Mouse (Mus musculus): ENCODE data around the gene Slc22a14.
"Not testable (repeated sequence)": the region's sequence is repeated elsewhere in the genome, so short reads cannot be mapped to it uniquely, and the experiment has no call there.

Slc22a14 gene

DNA sequence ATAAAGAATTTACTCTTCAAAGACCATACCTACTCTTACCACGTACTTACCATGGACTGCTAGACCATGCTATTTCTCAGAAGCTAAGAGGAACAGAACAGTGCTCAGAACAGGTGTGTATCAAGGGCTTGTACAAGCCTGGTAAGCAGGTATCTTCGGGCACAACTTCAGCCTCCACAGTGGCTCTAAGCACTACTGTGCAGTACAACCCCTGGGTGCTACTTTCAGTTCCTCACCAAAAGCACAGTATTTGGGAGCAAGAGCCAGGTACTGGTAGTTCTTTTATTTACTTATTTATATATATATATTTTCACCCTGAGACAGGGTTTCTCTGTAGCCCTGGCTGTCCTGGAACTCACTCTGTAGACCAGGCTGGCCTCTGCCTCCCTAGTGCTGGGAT lies 104.5 kb downstream of the Slc22a14 start:
- no peak for DNase-seq (ENCODE audit: low spot score)

- no peak for DNase-seq (ENCODE audit: low spot score)
Measured at GRCm38 (mm10) chr9:119258785-119259184, 106.6 kb downstream of the Slc22a14 start.

DNA sequence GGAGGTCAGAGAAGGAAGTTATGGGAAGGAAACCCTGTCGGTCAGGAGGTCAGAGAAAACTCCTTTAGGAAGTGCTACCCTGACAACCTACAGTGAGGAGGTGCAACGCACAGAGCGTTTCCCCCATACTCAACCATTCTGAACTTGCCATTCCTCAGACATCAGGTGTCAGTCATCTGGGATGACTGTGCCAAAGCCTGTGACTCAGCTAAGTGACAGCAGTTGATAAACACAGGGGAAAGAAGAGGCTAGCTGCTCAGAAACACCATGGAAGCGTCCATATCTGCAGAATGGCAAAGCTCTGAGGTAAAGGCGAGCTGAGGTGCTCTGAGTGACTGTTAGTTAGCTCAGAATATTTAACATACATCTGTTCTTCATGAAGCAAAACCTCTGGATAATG lies 107.2 kb downstream of the Slc22a14 start:
- DNase-seq (ENCODE audit: low spot score) = no peak

- DNase-seq (ENCODE audit: low spot score) = no peak
Measured at GRCm38 (mm10) chr9:119256161-119256560, 109.2 kb downstream of the Slc22a14 start.

DNA sequence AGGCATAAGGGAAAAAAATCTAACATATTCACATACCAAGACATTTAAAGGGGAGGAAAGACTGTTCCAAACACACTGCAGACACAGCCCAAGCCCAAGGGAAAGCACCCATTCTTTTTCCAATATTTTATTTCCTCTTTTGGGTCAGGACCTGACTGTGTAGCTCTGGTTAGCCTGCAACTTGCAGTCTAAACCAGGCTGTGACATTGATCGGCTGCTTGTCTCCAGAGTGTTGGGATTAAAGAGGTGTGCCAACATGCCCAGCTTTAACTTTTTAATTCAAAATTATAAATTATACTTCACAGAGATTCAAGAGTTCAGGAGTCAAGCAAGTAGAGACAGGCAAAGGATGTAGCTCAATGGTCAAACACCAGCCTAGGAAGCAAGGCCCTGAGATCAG lies 110.3 kb downstream of the Slc22a14 start:
- DNase-seq (ENCODE audit: low spot score) = no peak

GRCm38 (mm10) chr9:119254187-119254586 lies 111.2 kb downstream of the Slc22a14 start:
- DNase-seq (ENCODE audit: low spot score) = no peak

- no peak for DNase-seq (ENCODE audit: low spot score)
Measured at GRCm38 (mm10) chr9:119247996-119248395, 117.4 kb downstream of the Slc22a14 start.

DNA sequence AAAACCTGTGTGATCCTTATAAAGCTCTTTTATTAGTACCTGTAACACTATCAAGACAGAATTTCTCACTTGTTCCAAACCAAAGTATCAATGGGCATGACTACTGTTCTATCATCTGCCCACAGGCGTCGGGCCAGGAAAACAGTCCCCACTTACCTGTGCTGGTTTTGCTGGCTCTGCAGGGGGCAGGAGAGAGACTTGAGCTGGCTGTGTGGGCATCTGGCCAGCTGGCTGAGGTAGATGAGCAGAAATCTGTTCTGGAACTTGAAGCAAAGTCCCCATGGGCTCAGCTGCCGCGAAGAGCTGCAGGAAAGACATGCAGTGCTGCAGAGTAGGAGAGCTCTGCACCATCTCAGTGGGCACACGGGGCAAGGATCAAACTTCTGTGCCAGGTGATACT lies 118.5 kb downstream of the Slc22a14 start:
- peak; percentile 15 for DNase-seq (ENCODE audit: low spot score)

- no peak for DNase-seq (ENCODE audit: low spot score)
Measured at GRCm38 (mm10) chr9:119243981-119244380, 121.4 kb downstream of the Slc22a14 start.

DNA sequence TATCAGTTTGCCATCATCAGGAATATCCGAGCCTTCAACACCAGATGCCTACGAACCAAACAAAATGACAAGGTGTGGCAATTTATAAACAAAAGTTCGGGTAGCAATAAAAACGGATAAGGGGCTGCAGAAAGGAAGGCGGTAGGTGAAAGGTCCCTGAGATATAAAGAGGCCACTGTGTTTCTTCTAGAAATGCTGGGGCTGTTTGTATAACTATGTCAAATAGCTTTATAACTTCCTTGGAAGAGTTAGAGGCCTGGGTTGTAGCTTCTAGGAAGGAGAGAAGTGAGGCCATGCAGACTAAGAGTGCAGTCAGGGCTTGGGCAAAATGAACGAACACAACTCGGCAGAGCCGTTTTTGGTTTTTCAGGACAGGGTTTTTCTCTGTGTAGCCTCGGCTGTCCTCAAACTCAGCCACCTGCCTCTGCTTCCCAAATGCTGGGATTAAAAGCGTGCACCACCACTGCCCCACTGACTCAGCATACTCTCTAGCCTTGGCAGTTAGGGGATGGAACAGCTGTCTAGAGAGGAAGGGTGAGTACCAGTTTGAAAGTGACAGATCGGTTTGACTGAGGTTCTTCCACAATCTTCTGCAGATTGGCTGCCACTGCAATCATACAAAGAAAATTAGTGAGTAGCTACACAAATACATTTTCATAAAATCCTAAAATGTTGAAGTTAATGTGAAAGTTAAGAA lies 124.0 kb downstream of the Slc22a14 start:
- no peak for DNase-seq (ENCODE audit: low spot score)

GRCm38 (mm10) chr9:119240286-119240997 lies 124.9 kb downstream of the Slc22a14 start:
- no peak for DNase-seq (ENCODE audit: low spot score)

DNA sequence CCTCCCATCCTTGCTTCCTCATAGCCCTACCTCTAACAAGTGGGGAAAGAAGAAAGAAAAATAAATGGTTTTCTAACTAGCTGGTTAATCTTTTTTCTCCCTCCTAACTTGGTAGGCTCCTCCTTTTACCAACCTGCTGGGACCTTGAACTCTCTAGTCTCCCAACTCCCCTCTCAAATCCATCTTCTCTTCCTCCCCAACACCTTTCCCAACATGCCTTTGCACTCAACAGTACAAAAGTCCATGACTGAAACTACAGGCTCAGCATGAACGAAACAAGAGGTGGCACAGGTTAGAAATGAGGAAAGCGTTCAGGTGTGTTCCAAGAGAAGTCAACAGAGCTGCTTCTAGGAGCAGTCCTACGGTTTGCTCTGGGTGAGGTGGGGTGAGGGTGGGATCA lies 126.1 kb downstream of the Slc22a14 start:
- no peak for DNase-seq (ENCODE audit: low spot score)

DNA sequence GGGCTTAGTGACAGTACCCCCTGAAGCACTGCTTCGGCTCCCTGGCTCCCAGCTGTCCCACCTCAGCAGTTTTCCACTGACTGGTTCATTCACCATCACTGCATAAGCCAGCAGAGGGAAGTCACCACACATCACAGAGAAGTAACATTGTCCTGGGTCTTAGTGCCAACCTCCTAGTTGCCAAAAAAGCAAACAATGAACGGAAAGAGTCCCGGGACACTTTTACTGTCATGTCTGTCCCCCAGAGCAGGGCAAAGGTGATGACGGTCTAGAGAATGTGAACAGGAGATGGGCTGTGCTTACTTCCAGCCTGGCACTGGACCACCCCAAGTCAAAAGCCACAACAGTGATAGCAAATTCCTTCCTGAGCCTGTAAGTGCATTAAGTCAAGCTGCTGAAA lies 126.6 kb downstream of the Slc22a14 start:
- DNase-seq (ENCODE audit: low spot score) = no peak

- DNase-seq (ENCODE audit: low spot score) = no peak
Measured at GRCm38 (mm10) chr9:119231552-119231951, 133.8 kb downstream of the Slc22a14 start.

GRCm38 (mm10) chr9:119230829-119231228 lies 134.5 kb downstream of the Slc22a14 start:
- DNase-seq (ENCODE audit: low spot score) = no peak

- no peak for DNase-seq (ENCODE audit: low spot score)
Measured at GRCm38 (mm10) chr9:119220249-119220648, 145.1 kb downstream of the Slc22a14 start.

GRCm38 (mm10) chr9:119219667-119220066 lies 145.7 kb downstream of the Slc22a14 start:
- DNase-seq (ENCODE audit: low spot score) = no peak

- not testable (repeated sequence) for DNase-seq (ENCODE audit: low spot score)
Measured at GRCm38 (mm10) chr9:119215341-119215740, 150.0 kb downstream of the Slc22a14 start.

- DNase-seq (ENCODE audit: low spot score) = no peak
Measured at GRCm38 (mm10) chr9:119214601-119215000, 150.8 kb downstream of the Slc22a14 start.

DNA sequence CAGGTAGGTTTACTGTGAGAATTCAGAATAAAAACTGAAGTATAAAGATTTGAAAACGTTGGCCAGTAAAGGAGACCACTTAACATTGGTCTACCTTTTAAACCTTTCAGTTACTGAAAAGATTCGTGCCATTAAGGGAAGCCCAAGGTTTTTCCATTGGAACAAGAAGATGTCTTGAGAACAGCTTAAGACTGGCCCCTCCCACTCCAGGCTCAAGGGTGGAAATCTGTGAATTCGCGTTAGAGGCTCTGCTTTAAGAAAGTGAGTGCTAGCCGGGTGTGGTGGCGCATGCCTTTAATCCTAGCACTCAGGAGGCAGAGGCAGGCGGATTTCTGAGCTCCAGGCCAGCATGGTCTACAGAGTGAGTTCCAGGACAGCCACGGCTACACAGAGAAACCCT lies 152.4 kb downstream of the Slc22a14 start:
- no peak for DNase-seq (ENCODE audit: low spot score)

- DNase-seq (ENCODE audit: low spot score) = no peak
Measured at GRCm38 (mm10) chr9:119208998-119209397, 156.4 kb downstream of the Slc22a14 start, which contains the start of gene Slc22a13. Gene Slc22a13 (minus strand): TSS chr9:119209098.

DNA sequence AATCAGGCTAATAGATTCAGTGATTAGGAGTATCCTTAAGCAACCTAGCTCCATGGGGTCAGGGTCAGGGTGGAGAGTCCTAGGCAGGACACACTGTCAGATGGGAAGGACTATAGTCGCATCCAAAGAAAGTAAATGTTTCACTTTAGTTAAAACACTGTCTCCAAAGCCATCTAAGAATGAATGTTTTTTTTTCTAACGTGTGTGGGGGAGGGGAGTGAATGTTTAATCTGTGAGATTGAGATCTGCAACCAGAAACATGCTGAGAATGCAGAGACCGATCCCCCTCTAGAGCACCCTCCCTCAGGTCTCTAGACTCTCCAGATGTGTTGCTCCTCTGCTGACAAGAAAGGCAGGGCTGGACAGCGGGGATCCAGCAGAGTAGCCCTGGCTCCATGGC lies 158.2 kb downstream of the Slc22a14 start:
- DNase-seq (ENCODE audit: low spot score) = no peak

- no peak for DNase-seq (ENCODE audit: low spot score)
Measured at GRCm38 (mm10) chr9:119206666-119207065, 158.7 kb downstream of the Slc22a14 start.

- DNase-seq (ENCODE audit: low spot score) = no peak
Measured at GRCm38 (mm10) chr9:119205756-119206155, 159.6 kb downstream of the Slc22a14 start.

All from testis, postnatal 14 days (tissue).